Mouse (Mus musculus): ENCODE data around the gene Psmd9. TPM values are rescaled to one million over a fixed set of nuclear protein-coding genes. Genes with fewer than 3 reads are reported as not detected.
"Not testable (repeated sequence)": the region's sequence is repeated elsewhere in the genome, so short reads cannot be mapped to it uniquely, and the experiment has no call there.

Psmd9 gene
- polyA plus RNA-seq, 1 experiment = 87.0 TPM

DNA sequence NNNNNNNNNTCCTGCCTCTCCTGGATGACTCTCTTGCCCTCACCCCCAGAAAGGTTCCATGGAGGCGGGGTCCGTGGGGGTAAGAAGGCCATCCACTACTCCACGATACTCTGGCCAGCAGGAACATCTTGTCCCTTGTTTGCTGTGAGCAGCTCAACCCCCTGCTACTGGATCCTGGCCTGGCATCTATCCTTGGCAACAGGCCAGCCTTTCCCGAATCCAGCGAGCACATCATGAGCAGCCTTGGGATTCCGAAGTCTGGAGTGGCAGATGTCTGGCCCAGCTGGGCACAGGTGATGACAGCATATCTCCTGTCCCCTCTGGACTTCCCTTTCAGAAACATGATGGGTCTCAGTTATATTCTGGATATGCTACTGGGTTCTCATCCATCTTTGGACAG is 16.8 kb downstream of the Psmd9 start:
- H3K4me1 ChIP-seq = no peaks in the 10 kb centered on the region
- TF ChIP-seq GATA1 (IDR thresholded peaks at IDR 0.05; ENCODE audit: borderline replicate concordance, low read length) (no peak), FLI1 (IDR thresholded peaks at IDR 0.05; ENCODE audit: low read length) (no peak)

DNA sequence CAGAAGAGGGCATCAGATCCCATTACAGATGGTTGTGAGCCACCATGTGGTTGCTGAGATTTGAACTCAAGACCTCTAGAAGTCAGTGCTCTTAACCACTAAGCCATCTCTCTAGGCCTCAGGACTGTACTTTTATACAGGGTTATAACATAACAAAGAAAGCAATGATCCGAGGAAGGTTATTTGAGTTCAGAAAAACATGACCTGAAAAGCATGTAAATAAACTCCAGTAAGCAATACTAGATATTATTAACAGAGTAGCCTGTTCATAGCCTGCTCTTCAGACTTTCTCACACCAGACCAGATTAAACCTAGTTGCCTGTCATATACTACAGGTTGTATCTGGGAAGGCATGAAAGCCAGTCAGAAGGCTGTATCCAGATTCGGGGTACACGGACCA is 18.1 kb downstream of the Psmd9 start:
- Histone ChIP-seq H3K36me3 (replicated peaks; ENCODE audit: low read length) (no peaks in the 10 kb centered on the region), H3K27me3 (replicated peaks) (peaks cover 36% of the 10 kb centered on the region), H3K4me1 (peaks cover 7% of the 10 kb centered on the region), H3K4me3 (replicated peaks) (no peak overlapping the region), H3K9me3 (peaks cover 7% of the 10 kb centered on the region)
- TF ChIP-seq GATA1 (IDR thresholded peaks at IDR 0.05; ENCODE audit: borderline replicate concordance, low read length) = no peak
- no peak for TF ChIP-seq FLI1 (IDR thresholded peaks at IDR 0.05; ENCODE audit: low read length)

More for the DNA sequence above, 16.8 kb downstream of the Psmd9 start:
- Histone ChIP-seq H3K27me3 (replicated peaks) (peaks cover 39% of the 10 kb centered on the region), H3K4me3 (replicated peaks) (no peak overlapping the region), H3K36me3 (replicated peaks; ENCODE audit: low read length) (no peaks in the 10 kb centered on the region), H3K9me3 (peaks cover 1% of the 10 kb centered on the region)

DNA sequence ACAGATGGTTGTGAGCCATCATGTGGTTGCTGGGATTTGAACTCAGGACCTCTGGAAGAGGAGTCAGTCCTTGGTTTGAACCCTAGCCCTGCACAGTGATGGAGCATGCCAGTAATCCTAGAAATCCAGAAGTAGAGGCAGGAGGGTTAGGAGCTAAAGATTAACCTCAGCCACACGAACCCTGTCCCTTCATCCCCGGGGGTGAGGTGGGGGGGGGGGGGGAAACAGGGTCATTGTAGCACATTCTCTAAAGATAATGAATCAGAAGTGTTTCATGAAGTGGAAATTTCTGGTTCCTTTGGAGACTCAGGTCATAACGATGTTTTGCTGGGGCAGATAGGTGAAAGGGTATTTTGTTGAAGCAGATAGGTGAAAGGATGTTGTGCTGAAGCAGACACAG is 21.7 kb downstream of the Psmd9 start:
- H3K36me3 ChIP-seq (replicated peaks; ENCODE audit: low read length) = no peaks in the 10 kb centered on the region
- H3K9me3 ChIP-seq = peaks cover 7% of the 10 kb centered on the region
- no peak for TF ChIP-seq FLI1 (IDR thresholded peaks at IDR 0.05; ENCODE audit: low read length)
- TF ChIP-seq GATA1 (IDR thresholded peaks at IDR 0.05; ENCODE audit: borderline replicate concordance, low read length) = no peak
- H3K27me3 ChIP-seq (replicated peaks) = peaks cover 41% of the 10 kb centered on the region
- H3K4me3 ChIP-seq (replicated peaks) = no peak overlapping the region
- H3K4me1 ChIP-seq = peaks cover 13% of the 10 kb centered on the region

DNA sequence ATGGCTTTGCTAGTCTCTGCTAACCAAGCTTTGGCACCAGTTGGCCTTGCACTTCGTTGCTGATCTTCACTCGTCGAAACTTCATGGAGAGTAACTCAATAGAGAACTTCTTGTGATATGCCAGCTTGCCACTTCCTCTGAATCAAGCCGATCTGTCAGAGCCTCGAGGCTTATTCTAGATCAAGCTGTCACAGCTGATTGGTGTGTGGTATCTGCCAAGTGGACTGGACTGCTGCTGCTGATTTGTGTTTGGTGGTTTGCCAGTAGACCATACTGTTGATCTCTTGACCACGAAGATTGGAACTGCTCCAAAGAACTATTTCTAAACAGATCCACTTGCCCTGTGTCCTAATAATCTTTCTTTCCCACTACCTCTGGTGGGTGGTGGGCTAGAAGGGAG is 22.2 kb downstream of the Psmd9 start:
- peaks cover 36% of the 10 kb centered on the region for H3K27me3 ChIP-seq (replicated peaks)
- TF ChIP-seq FLI1 (IDR thresholded peaks at IDR 0.05; ENCODE audit: low read length) (no peak), GATA1 (IDR thresholded peaks at IDR 0.05; ENCODE audit: borderline replicate concordance, low read length) (no peak)
- H3K4me3 ChIP-seq (replicated peaks) = no peak overlapping the region
- H3K9me3 ChIP-seq = peaks cover 7% of the 10 kb centered on the region
- peaks cover 13% of the 10 kb centered on the region for H3K4me1 ChIP-seq
- no peaks in the 10 kb centered on the region for H3K36me3 ChIP-seq (replicated peaks; ENCODE audit: low read length)

DNA sequence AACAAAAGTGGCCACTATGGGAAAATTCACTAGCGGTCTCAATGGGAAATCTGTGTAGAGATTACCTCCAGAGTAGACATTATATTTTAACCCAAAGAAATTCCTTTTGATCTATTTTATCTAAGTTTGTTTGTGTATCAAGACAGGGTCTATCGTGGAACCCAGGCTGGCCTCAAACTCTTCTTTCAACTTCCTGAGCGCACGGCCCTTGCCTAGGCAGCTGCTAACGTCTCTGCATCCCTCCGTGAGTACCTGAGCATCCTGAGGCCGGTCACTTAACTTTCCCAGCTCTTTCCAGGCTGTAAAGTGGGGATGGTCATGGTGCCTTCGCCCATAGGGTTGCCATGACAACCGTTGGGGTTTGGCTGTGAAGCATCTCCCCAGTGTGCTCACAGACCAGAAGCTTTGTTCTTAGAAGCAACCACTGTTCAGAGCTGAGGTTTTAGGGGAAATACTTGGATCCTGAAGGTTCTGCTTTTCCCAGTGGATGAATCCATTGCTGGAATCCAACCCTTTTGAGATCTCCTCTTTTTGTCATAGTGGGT is 23.5 kb downstream of the Psmd9 start:
- peaks cover 42% of the 10 kb centered on the region for H3K27me3 ChIP-seq (replicated peaks)
- H3K4me1 ChIP-seq = peaks cover 13% of the 10 kb centered on the region
- no peak for TF ChIP-seq FLI1 (IDR thresholded peaks at IDR 0.05; ENCODE audit: low read length)
- TF ChIP-seq GATA1 (IDR thresholded peaks at IDR 0.05; ENCODE audit: borderline replicate concordance, low read length) = no peak
- H3K9me3 ChIP-seq = peaks cover 7% of the 10 kb centered on the region
- H3K4me3 ChIP-seq (replicated peaks) = no peak overlapping the region
- no peaks in the 10 kb centered on the region for H3K36me3 ChIP-seq (replicated peaks; ENCODE audit: low read length)

DNA sequence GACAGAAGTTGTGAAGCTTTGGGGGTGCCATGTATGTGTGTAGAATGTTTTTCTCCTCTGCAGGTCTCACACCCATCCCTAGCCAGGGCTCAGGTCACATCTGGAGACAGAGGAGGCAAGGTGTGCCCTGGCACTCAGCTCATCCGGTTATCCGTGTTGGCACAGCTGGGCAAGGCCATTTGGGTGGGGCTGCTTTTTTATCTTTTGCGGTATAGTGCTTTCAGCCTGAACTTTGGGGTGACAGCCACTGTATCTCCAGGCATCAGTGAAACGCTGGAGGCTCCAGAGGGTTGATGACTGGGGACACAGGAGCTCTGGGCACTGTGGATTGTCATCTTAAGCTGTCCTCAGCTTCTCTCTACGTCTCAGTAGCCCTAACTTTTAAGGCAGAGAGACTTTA is 24.2 kb downstream of the Psmd9 start:
- peaks cover 42% of the 10 kb centered on the region for H3K27me3 ChIP-seq (replicated peaks)
- peaks cover 13% of the 10 kb centered on the region for H3K4me1 ChIP-seq
- H3K4me3 ChIP-seq (replicated peaks) = no peak overlapping the region
- TF ChIP-seq GATA1 (IDR thresholded peaks at IDR 0.05; ENCODE audit: borderline replicate concordance, low read length) (no peak), FLI1 (IDR thresholded peaks at IDR 0.05; ENCODE audit: low read length) (no peak)
- H3K9me3 ChIP-seq = peaks cover 7% of the 10 kb centered on the region
- H3K36me3 ChIP-seq (replicated peaks; ENCODE audit: low read length) = no peaks in the 10 kb centered on the region

DNA sequence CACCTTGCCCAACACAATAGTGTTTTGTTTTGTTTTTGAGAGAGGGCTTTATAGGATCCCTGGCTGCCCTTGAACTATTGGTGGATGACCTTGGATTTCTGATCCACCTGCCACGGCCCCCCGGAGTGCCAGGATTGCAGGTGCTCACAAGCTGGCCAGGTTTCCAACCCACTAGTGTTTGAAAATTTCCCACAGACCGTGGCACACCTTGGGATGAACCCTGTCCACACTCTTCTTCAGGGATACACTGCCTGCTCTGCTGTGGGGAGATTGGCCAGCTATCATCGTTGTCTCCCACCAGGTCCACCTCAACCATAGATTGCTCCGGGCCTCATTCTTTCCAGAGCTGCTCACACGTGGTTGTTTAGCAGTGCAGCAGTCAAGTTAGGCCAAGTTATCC is 25.6 kb downstream of the Psmd9 start:
- TF ChIP-seq GATA1 (IDR thresholded peaks at IDR 0.05; ENCODE audit: borderline replicate concordance, low read length) = no peak

DNA sequence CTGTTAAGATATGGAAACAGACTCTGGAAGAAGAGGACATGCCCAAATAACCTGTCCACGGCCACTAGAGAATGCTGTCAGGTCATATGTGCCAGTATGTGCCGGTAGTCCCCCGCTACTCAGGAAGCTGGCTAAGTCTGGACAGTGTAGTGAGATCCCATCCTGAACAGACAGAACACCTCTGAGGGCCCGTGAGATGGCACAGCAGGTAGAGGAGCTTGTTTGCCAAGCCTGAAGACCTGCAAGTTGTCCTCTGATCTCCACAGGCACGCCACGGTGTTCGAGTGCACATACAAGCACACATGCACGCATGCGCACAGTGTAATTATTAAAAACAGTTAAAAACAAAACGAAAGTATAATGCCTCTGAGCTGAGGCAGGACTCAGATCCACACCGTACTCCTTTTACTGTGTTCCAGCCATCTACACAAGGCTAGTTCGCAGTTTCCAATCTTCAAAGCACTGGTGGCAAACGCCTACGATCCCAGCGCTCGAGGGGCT is 26.3 kb downstream of the Psmd9 start:
- Histone ChIP-seq H3K9me3 (peaks cover 7% of the 10 kb centered on the region), H3K36me3 (replicated peaks; ENCODE audit: low read length) (no peaks in the 10 kb centered on the region), H3K4me1 (peaks cover 13% of the 10 kb centered on the region), H3K4me3 (replicated peaks) (peak overlapping the region; percentile 15), H3K27me3 (replicated peaks) (peaks cover 40% of the 10 kb centered on the region)
- no peak for TF ChIP-seq GATA1 (IDR thresholded peaks at IDR 0.05; ENCODE audit: borderline replicate concordance, low read length)
- no peak for TF ChIP-seq FLI1 (IDR thresholded peaks at IDR 0.05; ENCODE audit: low read length)

More for the DNA sequence above, 25.6 kb downstream of the Psmd9 start:
- Histone ChIP-seq H3K4me3 (replicated peaks) (no peak overlapping the region), H3K4me1 (peaks cover 13% of the 10 kb centered on the region), H3K9me3 (peaks cover 7% of the 10 kb centered on the region), H3K27me3 (replicated peaks) (peaks cover 40% of the 10 kb centered on the region), H3K36me3 (replicated peaks; ENCODE audit: low read length) (no peaks in the 10 kb centered on the region)

DNA sequence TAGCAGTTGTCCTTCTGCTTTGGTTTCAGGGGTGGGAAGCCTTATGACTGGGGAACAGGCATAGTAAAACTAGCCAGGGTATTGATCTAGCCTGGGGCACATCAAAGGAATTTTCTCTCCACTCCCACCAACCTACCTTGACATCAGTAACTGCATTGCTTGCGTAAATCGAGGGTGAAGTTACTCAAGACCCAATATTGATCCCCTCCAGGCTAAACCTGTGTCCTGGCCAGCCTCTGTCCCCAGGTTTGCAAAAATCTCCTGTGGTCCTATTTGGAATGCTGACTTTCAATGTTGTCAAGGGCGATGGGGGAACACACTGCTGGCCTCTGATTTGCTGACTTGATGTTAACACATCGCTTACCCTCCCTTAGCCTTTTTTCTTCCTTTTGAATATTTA is 27.5 kb downstream of the Psmd9 start:
- no peak overlapping the region for H3K4me3 ChIP-seq (replicated peaks)
- H3K4me1 ChIP-seq = peaks cover 6% of the 10 kb centered on the region
- no peaks in the 10 kb centered on the region for H3K36me3 ChIP-seq (replicated peaks; ENCODE audit: low read length)
- TF ChIP-seq FLI1 (IDR thresholded peaks at IDR 0.05; ENCODE audit: low read length) = no peak
- TF ChIP-seq GATA1 (IDR thresholded peaks at IDR 0.05; ENCODE audit: borderline replicate concordance, low read length) = no peak
- H3K9me3 ChIP-seq = no peaks in the 10 kb centered on the region
- H3K27me3 ChIP-seq (replicated peaks) = peaks cover 34% of the 10 kb centered on the region

DNA sequence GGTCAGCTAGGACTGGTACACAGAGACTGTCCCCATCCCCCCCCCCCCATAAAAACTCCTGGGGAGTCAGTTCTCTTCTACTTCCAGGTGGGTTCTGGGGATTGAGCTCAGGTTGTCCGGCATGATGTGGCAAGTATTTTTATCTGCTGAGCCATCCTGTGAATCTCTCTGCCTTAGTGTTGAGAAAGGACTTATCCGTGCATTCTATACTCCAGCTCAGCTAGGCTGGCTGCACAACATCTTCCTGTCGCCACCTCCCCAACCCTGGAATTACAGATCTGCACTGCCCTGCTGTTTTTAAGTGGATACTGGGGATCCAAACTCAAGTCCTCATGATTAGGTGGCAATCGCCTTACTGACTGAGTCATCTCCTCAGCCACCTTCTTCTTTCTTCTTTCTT is 29.3 kb downstream of the Psmd9 start:
- H3K36me3 ChIP-seq (replicated peaks; ENCODE audit: low read length) = no peaks in the 10 kb centered on the region
- no peak for TF ChIP-seq GATA1 (IDR thresholded peaks at IDR 0.05; ENCODE audit: borderline replicate concordance, low read length)
- TF ChIP-seq FLI1 (IDR thresholded peaks at IDR 0.05; ENCODE audit: low read length) = no peak
- peaks cover 6% of the 10 kb centered on the region; the same call in 1 of the 2 replicates for H3K4me1 ChIP-seq
- H3K27me3 ChIP-seq (replicated peaks) = peaks cover 25% of the 10 kb centered on the region
- H3K9me3 ChIP-seq = no peaks in the 10 kb centered on the region
- H3K4me3 ChIP-seq (replicated peaks) = no peak overlapping the region

DNA sequence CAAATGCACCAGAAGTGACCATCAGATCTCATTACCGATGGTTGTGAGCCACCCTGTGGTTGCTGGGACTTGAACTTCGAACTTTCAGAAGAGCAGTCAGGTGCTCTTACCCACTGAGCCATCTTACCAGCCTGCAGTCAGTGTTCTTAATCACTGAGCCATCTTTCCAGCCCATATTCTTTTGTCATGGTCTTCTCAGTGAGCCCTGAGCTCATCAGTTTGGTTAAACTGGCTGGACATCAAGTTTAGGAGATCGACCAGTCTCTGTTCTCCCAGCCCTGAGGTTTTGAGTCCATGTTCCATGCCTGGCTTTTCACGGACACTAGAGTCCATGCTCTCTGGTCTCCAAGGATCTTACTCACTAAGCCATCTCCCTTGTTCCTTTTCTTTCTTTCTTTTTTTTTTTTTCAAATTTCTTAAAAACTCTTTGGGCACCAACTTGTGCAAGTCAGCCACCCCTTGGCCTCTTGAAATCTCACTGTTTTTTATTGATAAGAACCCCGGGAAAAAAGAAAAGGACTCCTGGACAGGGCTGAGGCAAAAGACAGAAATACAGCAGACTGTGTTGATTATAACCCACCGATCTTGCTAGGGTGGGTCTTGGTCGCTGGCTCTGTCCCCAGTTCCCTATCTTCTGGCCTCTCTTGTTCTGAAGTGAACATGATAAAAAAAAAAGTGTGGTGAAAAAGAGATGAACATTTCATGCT is 31.8 kb downstream of the Psmd9 start:
- not testable (repeated sequence) for H3K9me3 ChIP-seq; H3K36me3 ChIP-seq (replicated peaks; ENCODE audit: low read length); H3K4me1 ChIP-seq; H3K4me3 ChIP-seq (replicated peaks)
- H3K27me3 ChIP-seq (replicated peaks) = peaks cover 11% of the 10 kb centered on the region
